Mouse (Mus musculus) cortical plate, adult 2 months (tissue): ENCODE data around the gene Slf2.

Experiments used
- CTCF ChIP-seq: fragments of 200-500 bp; IDR thresholded peaks from 2 replicates; pipeline ENCODE4 v1.5.1; 2011; ENCODE audit warnings: mild to moderate bottlenecking, control low read depth, low read length; ENCODE audit not compliant: insufficient read depth; ENCODE audit errors: extremely low read depth
- POLR2A ChIP-seq: fragments of 200-500 bp; IDR thresholded peaks from 2 replicates; pipeline ENCODE4 v1.6.1; 2011; ENCODE audit warnings: mild to moderate bottlenecking, low read length, control low read depth; ENCODE audit not compliant: insufficient read depth; ENCODE audit errors: extremely low read depth

DNA sequence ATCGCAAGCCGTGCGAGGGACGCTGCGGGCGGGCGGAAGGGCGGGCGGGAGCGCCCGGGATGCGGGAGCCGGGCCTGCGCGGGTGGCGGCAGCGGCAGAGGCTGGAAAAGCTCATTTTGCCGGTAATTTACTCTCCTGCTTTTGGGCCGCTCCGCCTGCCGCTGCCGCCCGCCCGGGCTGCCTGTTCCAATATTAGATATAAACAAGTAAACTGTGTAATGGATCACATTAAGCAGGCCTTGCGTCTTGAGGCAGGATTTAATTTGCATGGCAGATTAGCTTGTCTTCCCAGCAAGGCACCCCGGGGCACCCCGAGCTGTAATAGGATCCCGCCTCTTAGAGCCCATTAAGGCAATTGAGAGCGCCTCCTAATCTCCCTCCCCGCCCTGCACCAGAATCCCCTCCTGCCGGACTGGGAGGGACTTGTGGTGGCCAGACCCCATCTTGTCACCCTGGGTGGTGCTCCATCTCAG lies 48.4 kb upstream of the Slf2 start:
- TF ChIP-seq POLR2A (no peak), CTCF (no peak)
